Mouse (Mus musculus) stomach, embryonic 15.5 days (tissue): Measurements from ENCODE around the gene Habp2. TPM values are rescaled to one million over a fixed set of nuclear protein-coding genes. Genes with fewer than 3 reads are reported as not detected.

Experiments
- ATAC-seq: fragments of 200-750 bp; cut with Nextera tagmentation; 2 replicates; pipeline ENCODE4 v1.8.0; 2017; ENCODE audit warnings: low read depth, moderate number of reproducible peaks, moderate TSS enrichment; ENCODE audit not compliant: insufficient read depth, low FRiP score
- H3K27ac ChIP-seq: fragments of 300-500 bp; sonication (generic); 2 replicates; pipeline ENCODE4 v1.5.1; 2015; ENCODE audit warnings: mild to moderate bottlenecking, inconsistent platforms
- H3K27me3 ChIP-seq: fragments of 300-500 bp; sonication (generic); replicated peaks from 2 replicates; pipeline ENCODE4 v1.6.1; 2015; ENCODE audit warnings: inconsistent platforms
- H3K36me3 ChIP-seq: fragments of 300-500 bp; sonication (generic); 2 replicates; pipeline ENCODE4 v1.6.1; 2015; ENCODE audit warnings: inconsistent platforms
- H3K4me1 ChIP-seq: fragments of 300-500 bp; sonication (generic); 2 replicates; pipeline ENCODE4 v1.6.1; 2015; ENCODE audit warnings: inconsistent platforms
- H3K4me2 ChIP-seq: fragments of 300-500 bp; sonication (generic); 2 replicates; pipeline ENCODE4 v1.6.1; 2015; ENCODE audit warnings: mild to moderate bottlenecking, inconsistent platforms
- H3K4me3 ChIP-seq: fragments of 300-500 bp; sonication (generic); replicated peaks from 2 replicates; pipeline ENCODE4 v1.5.1; 2015; ENCODE audit warnings: inconsistent platforms
- H3K9ac ChIP-seq: fragments of 300-500 bp; sonication (generic); 2 replicates; pipeline ENCODE4 v1.6.1; 2015; ENCODE audit warnings: inconsistent platforms
- H3K9me3 ChIP-seq: fragments of 300-500 bp; sonication (generic); 2 replicates; pipeline ENCODE4 v1.6.1; 2016; ENCODE audit warnings: inconsistent platforms
- WGBS: fragments of 180-500 bp; shearing (Covaris S2); methylation state at CpG from one replicate; pipeline ENCODE4 v1.1.7; 2015; 5-methylcytosine and 5-hydroxymethylcytosine counted together
- polyA plus RNA-seq: library from polyadenylated mRNA; unstranded; fragments of >200 nt; fragmentation: Nextera tagmentation; extraction: Ambion mirVana; gene quantifications from 2 replicates; pipeline ENCODE4 v1.2.1, GENCODE M21; 2015

The Habp2 gene
- polyA plus RNA-seq, 1 experiment from 2014 or later, result 36.4 TPM

DNA sequence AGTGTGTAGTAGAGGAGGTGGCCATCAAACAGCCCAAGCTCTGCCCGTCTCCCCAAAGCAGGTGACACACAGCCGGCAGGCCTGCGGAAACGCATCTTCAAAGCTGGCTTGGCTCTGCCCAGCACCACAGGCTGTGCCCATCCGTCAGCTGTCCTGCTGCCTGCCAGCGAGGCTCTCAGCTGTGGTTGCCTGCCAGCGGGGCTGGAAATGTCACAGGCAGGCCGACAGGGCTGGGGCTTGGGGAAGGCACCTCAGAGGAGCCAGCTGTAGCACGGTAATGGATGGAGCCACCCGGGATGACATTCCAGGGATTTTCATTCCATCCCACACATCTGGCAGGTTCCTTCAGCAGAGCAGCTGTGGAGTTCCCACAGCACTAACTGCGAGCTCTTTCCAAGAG, 13.9 kb downstream of the Habp2 start:
- no peaks in the 10 kb centered on the region for H3K9me3 ChIP-seq
- H3K4me1 ChIP-seq, result no peaks in the 10 kb centered on the region
- H3K27me3 ChIP-seq, result no peaks in the 10 kb centered on the region
- H3K4me3 ChIP-seq, result no peak overlapping the region
- H3K27ac ChIP-seq, result no peak overlapping the region
- H3K9ac ChIP-seq, result no peak overlapping the region
- no peak overlapping the region for H3K4me2 ChIP-seq
- no peaks in the 10 kb centered on the region for H3K36me3 ChIP-seq
- 57% methylated on average over 11 of the region's 11 CpGs for WGBS
- ATAC-seq, result no peak

- Histone ChIP-seq H3K36me3 (no peaks in the 10 kb centered on the region), H3K27me3 (no peaks in the 10 kb centered on the region), H3K4me2 (no peak overlapping the region), H3K4me3 (no peak overlapping the region), H3K9ac (no peak overlapping the region), H3K4me1 (0 out of 2 replicates have a peak, but pooled peaks cover 5% of the 10 kb centered on the region), H3K9me3 (no peaks in the 10 kb centered on the region), H3K27ac (no peak overlapping the region)
- 82% methylated on average over 3 of the region's 3 CpGs for WGBS
- no peak for ATAC-seq
Observed at GRCm38 (mm10) chr19:56316531-56316930, 29.6 kb downstream of the Habp2 start.

GRCm38 (mm10) chr19:56319219-56319618, 32.3 kb downstream of the Habp2 start:
- H3K27me3 ChIP-seq, result no peaks in the 10 kb centered on the region
- H3K4me2 ChIP-seq, result no peak overlapping the region
- H3K9me3 ChIP-seq, result no peaks in the 10 kb centered on the region
- no peak for ATAC-seq
- WGBS, result 87% methylated on average over 7 of the region's 7 CpGs
- H3K9ac ChIP-seq, result no peak overlapping the region
- no peak overlapping the region for H3K4me3 ChIP-seq
- H3K27ac ChIP-seq, result no peak overlapping the region
- H3K4me1 ChIP-seq, result 0 out of 2 replicates have a peak, but pooled peaks cover 5% of the 10 kb centered on the region
- no peaks in the 10 kb centered on the region for H3K36me3 ChIP-seq

DNA sequence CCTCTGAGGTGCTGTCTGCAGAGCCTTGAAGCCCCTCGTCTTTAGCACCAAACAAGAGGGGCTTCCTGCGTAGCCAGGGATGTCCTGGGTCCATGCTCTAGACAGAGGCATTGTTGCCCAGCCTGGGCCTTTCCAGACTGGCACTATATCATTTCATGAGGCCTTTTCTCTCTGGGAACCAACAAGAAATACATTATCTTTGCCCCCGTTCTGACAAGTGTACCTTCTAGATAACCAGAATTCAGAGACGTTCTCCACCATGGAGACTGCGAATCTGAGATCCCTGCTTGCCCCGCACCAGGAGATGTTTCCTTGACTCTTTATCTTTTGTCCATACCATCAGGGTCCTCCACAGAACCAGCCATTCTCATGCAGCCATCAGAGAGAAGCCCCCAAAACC, 32.7 kb downstream of the Habp2 start:
- WGBS, result 84% methylated on average over 6 of the region's 6 CpGs
- Histone ChIP-seq H3K9ac (no peak overlapping the region), H3K4me2 (no peak overlapping the region), H3K27ac (no peak overlapping the region), H3K27me3 (no peaks in the 10 kb centered on the region), H3K4me3 (no peak overlapping the region), H3K9me3 (no peaks in the 10 kb centered on the region), H3K36me3 (no peaks in the 10 kb centered on the region), H3K4me1 (0 out of 2 replicates have a peak, but pooled peaks cover 5% of the 10 kb centered on the region)
- ATAC-seq, result no peak

- H3K4me1 ChIP-seq, result 0 out of 2 replicates have a peak, but pooled peaks cover 5% of the 10 kb centered on the region
- no peak overlapping the region for H3K27ac ChIP-seq
- no peaks in the 10 kb centered on the region for H3K27me3 ChIP-seq
- 20% methylated on average over 26 of the region's 26 CpGs for WGBS
- H3K9ac ChIP-seq, result no peak overlapping the region
- no peak overlapping the region for H3K4me3 ChIP-seq
- ATAC-seq, result no peak
- no peaks in the 10 kb centered on the region for H3K9me3 ChIP-seq
- H3K36me3 ChIP-seq, result no peaks in the 10 kb centered on the region
- peak overlapping the region; percentile 40 for H3K4me2 ChIP-seq
Observed at GRCm38 (mm10) chr19:56320186-56320860, 33.4 kb downstream of the Habp2 start.

DNA sequence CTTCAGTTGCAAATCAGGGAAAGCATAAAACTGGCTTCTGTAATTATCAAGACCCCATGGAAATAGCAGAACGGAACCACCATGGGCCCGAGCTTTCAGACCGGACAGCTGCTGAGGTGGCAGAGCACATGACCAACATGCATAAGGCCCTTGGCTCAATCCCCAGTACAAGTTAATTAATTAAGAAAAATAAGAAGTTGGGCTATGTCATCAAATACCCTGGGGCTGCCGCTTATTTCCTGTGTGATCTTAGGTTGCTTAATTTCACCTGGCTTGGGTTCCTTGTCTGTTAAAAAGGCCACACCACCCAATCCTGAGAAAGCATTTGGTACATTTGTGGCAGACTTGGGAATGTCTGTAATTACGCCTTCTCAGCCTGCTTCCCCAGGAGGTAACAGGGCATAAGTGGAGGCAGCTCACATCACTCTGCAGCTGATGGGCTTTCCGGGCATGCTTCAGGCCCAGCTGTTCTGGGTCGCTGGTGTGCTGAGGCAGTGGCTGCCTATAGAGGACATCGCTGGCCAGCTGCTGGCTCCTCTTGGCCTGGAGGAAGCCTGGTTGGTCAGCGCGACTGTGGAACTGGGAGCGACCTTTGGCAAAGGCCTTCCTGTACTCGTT, 34.5 kb downstream of the Habp2 start:
- no peaks in the 10 kb centered on the region for H3K36me3 ChIP-seq
- no peaks in the 10 kb centered on the region for H3K27me3 ChIP-seq
- no peak overlapping the region for H3K27ac ChIP-seq
- no peak for ATAC-seq
- no peak overlapping the region for H3K4me2 ChIP-seq
- H3K9me3 ChIP-seq, result no peaks in the 10 kb centered on the region
- 85% methylated on average over 12 of the region's 12 CpGs for WGBS
- H3K4me3 ChIP-seq, result no peak overlapping the region
- H3K4me1 ChIP-seq, result peaks cover 8% of the 10 kb centered on the region; the same call in 1 of the 2 replicates
- no peak overlapping the region for H3K9ac ChIP-seq

DNA sequence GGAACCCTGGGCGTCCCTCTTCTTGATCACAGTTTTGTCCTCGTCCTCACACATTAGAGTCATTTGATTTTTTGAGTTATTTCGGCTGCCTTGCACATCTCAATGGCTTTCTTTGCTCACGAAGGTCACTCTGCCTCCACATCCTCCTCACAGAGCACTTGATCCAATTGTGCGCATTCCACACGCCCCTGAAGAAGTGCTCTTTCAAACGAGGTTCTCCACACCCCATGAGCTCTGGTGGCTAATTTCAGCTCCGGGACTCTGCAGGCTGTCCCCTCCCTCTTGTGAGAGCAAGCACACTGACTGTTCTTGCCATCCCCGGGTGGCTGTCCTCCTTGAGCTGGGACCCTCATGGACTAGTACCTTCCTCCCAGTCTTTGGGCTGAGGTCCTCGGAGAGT, 38.7 kb downstream of the Habp2 start:
- Histone ChIP-seq H3K36me3 (no peaks in the 10 kb centered on the region), H3K27ac (no peak overlapping the region), H3K9me3 (no peaks in the 10 kb centered on the region), H3K27me3 (no peaks in the 10 kb centered on the region), H3K9ac (no peak overlapping the region), H3K4me2 (no peak overlapping the region), H3K4me1 (peaks cover 4% of the 10 kb centered on the region; the same call in 1 of the 2 replicates), H3K4me3 (no peak overlapping the region)
- no peak for ATAC-seq
- whole genome bisulfite sequencing, result 60% methylated on average over 10 of the region's 10 CpGs

GRCm38 (mm10) chr19:56326243-56326855, 39.4 kb downstream of the Habp2 start:
- Histone ChIP-seq H3K4me3 (no peak overlapping the region), H3K27ac (no peak overlapping the region), H3K4me1 (peaks cover 3% of the 10 kb centered on the region; the same call in 1 of the 2 replicates), H3K27me3 (no peaks in the 10 kb centered on the region), H3K36me3 (no peaks in the 10 kb centered on the region), H3K9me3 (no peaks in the 10 kb centered on the region), H3K4me2 (no peak overlapping the region), H3K9ac (no peak overlapping the region)
- 71% methylated on average over 21 of the region's 21 CpGs for whole genome bisulfite sequencing
- no peak for ATAC-seq

GRCm38 (mm10) chr19:56336321-56336720, 49.4 kb downstream of the Habp2 start:
- WGBS, result 87% methylated on average over 17 of the region's 17 CpGs
- Histone ChIP-seq H3K27ac (no peak overlapping the region), H3K9ac (no peak overlapping the region), H3K4me3 (no peak overlapping the region), H3K4me1 (no peaks in the 10 kb centered on the region), H3K9me3 (no peaks in the 10 kb centered on the region), H3K4me2 (no peak overlapping the region), H3K27me3 (no peaks in the 10 kb centered on the region), H3K36me3 (no peaks in the 10 kb centered on the region)
- no peak for ATAC-seq

DNA sequence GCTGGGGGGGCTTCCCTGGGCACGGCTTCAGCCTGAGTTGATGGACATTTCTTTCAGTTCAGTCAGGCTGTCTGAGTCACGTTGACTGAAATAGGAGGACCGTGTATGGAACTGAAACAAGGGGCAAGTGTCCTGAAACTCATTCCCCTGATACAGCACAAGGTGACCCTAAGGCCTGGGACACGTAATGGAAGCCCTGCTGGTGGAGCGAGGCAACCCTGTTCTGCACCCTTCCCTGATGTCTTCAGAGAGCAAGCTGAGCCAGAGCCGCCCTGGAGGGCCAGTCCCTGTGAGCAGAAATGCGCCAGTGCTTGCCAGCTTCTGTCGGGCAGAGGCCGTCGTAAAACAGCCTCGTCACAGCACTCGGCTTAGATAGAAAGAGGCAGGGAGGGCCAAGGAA, 49.9 kb downstream of the Habp2 start:
- H3K27me3 ChIP-seq, result no peaks in the 10 kb centered on the region
- no peaks in the 10 kb centered on the region for H3K9me3 ChIP-seq
- no peaks in the 10 kb centered on the region for H3K4me1 ChIP-seq
- H3K4me2 ChIP-seq, result no peak overlapping the region
- H3K36me3 ChIP-seq, result no peaks in the 10 kb centered on the region
- ATAC-seq, result no peak
- 77% methylated on average over 12 of the region's 12 CpGs for WGBS
- no peak overlapping the region for H3K4me3 ChIP-seq
- H3K27ac ChIP-seq, result no peak overlapping the region
- no peak overlapping the region for H3K9ac ChIP-seq

- no peak overlapping the region for H3K27ac ChIP-seq
- H3K36me3 ChIP-seq, result no peaks in the 10 kb centered on the region
- no peak overlapping the region for H3K4me2 ChIP-seq
- no peaks in the 10 kb centered on the region for H3K27me3 ChIP-seq
- H3K4me1 ChIP-seq, result no peaks in the 10 kb centered on the region
- no peak for ATAC-seq
- no peaks in the 10 kb centered on the region for H3K9me3 ChIP-seq
- no peak overlapping the region for H3K9ac ChIP-seq
- WGBS, result 74% methylated on average over 8 of the region's 8 CpGs
- H3K4me3 ChIP-seq, result no peak overlapping the region
Observed at GRCm38 (mm10) chr19:56342006-56342405, 55.1 kb downstream of the Habp2 start.

DNA sequence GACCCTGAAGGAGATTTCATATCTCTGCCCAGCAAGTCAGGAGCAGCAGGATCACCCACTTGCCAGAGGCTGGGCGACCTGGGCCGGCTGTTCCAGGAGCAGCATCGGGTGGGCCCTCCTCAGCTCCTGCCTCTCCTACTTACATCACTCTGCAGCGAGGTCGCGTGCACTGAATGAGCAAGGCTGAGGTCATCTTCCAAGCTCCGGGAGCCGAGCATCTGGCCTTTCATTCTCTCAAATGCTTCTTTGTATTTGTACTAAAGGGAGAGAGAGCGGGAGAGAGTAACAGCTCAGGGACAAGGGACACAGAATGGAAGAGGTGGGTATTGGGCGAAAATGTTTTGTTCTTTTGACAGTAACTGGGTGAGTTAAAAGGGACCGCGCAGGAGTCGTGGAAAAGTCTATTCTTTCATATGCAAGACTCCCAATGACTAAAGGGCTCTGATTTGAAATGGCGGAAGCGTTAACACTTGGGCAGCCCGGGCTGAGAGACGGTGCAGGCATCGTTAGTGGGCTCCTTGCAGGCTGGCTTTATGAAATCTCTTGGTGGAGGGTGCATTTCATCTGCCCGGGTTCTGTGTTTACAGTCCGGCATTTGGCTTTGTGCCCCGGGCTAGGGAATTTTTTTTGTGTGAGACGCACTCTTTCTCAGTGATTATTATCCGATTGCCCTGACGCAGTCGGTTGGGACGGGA, 57.1 kb downstream of the Habp2 start:
- H3K27ac ChIP-seq, result no peak overlapping the region
- H3K36me3 ChIP-seq, result no peaks in the 10 kb centered on the region
- no peaks in the 10 kb centered on the region for H3K4me1 ChIP-seq
- no peaks in the 10 kb centered on the region for H3K27me3 ChIP-seq
- no peak overlapping the region for H3K9ac ChIP-seq
- H3K4me3 ChIP-seq, result no peak overlapping the region
- WGBS, result 69% methylated on average over 26 of the region's 26 CpGs
- ATAC-seq, result no peak
- no peaks in the 10 kb centered on the region for H3K9me3 ChIP-seq
- H3K4me2 ChIP-seq, result no peak overlapping the region
